Mouse (Mus musculus) urinary bladder, postnatal 36 days (tissue): ENCODE data around the gene Krt33a.

Experiments used
- DNase-seq, 2 experiments: peaks; one replicate each; pipeline ENCODE4 v3.0.0; 2022; ENCODE audit warnings: low spot score in 2 of 2, mixed read lengths in 1 of 2

Krt33a gene

DNA sequence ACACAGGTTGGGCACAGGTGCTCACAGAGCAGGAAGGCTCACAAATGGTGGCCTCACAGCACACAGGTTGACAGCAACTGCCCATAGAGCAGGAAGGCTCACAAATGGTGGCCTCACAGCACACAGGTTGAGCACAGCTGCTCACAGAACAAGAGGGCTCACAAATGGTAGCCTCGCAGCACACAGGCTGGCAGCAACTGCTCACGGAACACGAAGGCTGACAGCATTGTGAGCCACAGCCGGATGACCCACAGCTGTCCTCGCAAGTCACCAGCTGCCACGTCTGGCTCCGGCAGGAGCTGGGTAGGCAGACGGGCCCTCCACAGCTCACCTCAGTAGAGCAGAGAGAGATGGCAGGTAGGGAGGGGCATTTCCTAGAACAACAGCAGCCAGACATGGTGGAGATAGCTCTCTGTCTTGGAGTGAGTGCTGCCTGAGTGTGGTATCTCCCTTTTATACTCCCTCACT is 29.8 kb downstream of the Krt33a start, which contains the start of gene Krtap16-1:
Krtap16-1 (minus strand) TSS at position 418 of the 468 bp plus-strand sequence.
- DNase-seq: no peak

DNA sequence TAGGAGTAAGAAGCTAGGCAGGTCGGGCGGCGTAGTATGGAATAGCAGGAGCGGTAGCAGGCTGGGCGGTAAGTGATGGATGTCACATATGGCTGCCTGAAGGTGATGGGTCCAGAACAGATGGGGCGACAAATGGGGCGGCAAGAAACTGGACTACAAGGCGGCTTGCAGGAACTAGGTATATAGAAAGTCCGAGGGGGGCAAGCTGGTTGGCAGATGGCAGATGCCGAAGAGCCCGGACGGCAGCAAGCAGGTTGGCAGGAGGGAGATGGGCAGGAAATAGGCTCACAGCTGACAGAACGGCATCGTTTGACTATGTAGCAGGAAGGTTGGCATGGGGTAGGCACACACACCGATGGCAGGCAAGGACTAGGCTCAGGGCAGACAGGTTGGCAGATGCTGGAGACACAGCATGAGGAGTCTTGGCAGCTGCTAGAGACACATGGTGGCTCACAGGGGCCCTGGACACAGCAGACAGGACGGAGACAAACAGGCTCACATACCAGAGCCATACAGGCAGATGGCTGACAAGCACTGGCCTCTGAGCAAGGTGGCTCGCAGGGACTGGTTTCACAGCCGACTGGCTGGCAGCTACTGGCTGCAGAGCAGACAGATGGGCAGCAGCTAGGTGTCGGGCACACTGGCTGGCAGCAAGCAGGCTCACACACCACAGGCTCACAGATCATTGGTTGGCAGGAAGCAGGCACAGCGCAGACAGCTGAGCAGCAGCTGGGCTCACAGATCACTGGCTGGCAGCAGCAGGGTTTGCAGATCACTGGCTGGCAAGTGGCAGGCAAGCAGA is 30.5 kb downstream of the Krt33a start:
- DNase-seq: no peak

DNA sequence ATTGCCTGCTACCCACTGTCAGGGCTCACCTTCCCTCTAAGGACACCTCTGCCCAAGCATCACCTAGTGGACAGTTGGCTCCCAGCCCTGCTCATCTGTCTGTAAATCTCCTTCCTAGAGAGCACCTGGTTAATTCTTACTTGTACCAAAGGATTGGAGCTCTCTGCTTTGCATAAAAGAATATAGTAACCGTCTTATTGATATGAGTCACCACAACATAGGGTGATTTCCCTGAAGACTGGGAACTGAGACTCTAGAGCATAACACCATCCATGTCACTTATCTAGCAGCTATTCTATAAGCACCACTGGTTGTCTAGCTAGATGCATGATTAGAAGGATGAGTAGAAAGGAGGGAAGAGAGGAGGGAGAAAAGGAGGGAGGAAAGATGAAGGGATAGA is 32.6 kb downstream of the Krt33a start:
- DNase-seq: no peak

DNA sequence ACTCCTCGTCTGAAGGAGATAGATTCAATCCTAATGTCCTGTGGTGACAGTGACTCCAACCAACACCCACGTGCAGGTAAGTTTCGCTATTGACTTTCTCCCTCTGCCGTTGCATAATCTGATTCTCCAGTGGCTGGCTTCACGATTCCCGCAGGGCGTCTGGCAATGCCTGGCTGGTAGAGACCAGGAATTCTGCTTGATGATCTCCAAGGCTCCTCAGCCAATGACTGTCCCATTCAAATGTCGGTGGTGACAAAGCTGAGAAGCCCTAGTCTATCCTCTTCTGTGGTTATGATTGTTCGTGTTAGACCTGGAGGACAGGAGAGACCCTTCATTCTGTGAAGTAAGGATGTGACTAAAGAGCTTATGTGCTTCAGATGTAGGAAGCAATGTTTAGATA is 33.3 kb downstream of the Krt33a start:
- no peak for DNase-seq

DNA sequence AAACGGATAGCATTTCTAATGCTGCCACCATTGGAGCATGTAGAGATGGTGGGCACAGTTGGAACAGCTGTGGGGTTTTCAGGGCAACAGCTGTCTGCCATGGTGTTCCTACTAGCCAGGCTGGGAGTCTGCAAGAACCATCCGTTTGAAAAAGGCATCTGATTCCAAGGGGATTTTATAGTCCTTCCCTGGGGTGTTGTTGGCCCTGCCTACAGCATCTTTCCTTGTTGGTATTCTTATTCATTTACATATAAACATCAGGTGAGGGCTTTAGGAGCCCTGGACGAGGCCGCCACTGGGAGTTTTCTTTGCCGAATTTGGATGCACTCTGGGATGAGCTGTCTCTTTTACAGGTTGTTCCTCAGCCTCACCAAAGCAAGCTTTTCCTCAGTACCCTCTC is 37.1 kb downstream of the Krt33a start, which contains the start of gene Krtap29-1:
Krtap29-1 (minus strand) TSS at position 101 of the 400 bp plus-strand sequence.
- DNase-seq: no peak

DNA sequence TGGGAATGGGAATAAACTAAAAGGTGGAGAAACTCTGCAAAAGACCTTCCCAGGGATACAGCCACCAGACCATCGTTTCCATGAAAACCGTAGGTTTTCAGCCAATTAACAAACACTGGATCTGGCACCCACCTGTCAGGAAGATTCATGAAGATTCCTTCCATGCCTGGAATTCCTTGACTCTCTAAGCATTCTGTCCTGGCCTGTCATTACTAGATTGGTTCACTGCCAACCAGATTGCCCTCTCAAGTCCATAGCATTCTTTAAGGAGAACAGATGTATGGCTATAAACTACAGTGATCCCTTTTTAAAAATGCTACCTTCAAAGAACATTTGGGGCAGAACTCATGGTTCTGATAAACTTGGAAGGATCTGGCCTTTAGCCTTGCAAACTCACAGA is 50.1 kb downstream of the Krt33a start:
- DNase-seq: no peak

DNA sequence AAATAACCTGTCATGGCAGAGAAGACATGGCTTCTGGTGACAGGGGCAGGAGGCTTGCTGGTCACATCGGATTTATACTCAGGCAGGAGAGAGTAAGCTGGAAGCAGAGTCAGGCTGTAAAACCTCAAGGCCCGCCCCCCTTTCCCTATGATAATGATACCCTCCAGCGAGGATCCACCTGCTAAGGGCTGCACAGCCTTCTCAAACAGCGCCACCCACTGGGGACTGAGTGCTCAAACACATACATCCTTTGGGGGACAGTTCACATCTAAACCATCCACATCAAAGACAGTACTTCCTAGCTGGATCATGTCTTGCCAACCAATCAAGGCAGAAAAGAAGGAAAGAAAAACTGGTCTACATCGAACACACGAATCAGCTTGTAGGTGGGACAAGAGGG is 51.8 kb downstream of the Krt33a start:
- DNase-seq: no peak
